Mouse (Mus musculus): ENCODE data around the gene Cby3.

DNA sequence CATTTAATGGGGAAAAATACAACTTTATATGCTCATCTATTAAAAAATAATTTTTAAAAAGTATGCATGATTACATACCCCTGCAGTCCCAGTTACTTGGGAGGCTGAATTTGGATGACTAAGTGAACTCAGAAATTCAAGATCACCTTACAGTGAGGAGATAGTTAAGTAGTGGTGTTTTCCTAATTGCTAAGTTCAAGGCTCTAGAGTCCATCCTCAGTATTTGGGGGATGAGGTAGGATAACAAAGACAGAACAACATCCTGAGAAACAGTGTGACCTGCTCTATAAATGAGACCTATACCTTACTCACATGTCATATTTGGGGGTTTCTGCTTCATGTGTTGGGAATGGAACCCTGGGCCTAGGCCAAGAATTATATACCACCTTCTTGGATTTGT, 31.9 kb upstream of the Cby3 start:
- TF ChIP-seq CTCF (IDR thresholded peaks at IDR 0.05) (no peak), EP300 (IDR thresholded peaks at IDR 0.05) (no peak)
